Mouse (Mus musculus): ENCODE results near the gene Asb14.

DNA sequence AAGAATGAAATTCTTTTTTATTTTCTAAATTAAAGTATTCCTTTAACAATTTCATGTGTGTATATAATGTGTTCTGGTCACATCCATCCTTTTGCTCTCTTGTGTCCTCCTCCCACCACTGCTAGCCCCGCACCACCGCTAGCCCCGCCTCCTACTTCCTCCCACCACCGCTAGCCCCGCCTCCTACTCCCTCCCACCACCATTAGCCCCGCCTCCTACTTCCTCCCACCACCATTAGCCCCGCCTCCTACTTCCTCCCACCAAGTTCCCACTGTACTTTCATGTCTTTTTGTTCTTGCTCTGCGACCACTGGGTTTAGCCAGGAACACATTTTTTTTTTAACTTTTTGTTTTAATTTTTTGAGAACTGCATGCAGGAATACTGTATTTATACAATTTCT lies 41.3 kb upstream of the Asb14 start:
- TF ChIP-seq CTCF (IDR thresholded peaks at IDR 0.05; ENCODE audit: low read depth, low read length) (no peak), GATA1 (IDR thresholded peaks at IDR 0.05; ENCODE audit: borderline replicate concordance, low read length) (no peak), POLR2AphosphoS5 (IDR thresholded peaks at IDR 0.05; ENCODE audit: insufficient replicate concordance, low read depth, low read length) (no peak), TAL1 (conservative IDR thresholded peaks at IDR 0.05; ENCODE audit: low read depth, low read length) (no peak), GATA2 (IDR thresholded peaks at IDR 0.05; ENCODE audit: borderline replicate concordance, low read depth, low read length) (no peak)
